Mouse (Mus musculus) MEL (cell line): ENCODE results near the gene Adgrg6.

Experiments used
- BHLHE40 ChIP-seq: IDR thresholded peaks from 2 replicates; pipeline ENCODE4 v1.6.1; 2012; ENCODE audit warnings: low read depth, mild to moderate bottlenecking, inconsistent platforms, low read length, improper control_type of control experiment, borderline replicate concordance
- CTCF ChIP-seq, 3 experiments: IDR thresholded peaks in 2 of 3; conservative IDR thresholded peaks in 1 of 3; 2 replicates each; pipeline ENCODE4 v1.5.1; 2011 to 2012; ENCODE audit warnings: low read length in 3 of 3, low read depth in 2 of 3, mild to moderate bottlenecking in 2 of 3, improper control_type of control experiment in 1 of 3, inconsistent platforms in 1 of 3, mixed read lengths in 1 of 3, moderate library complexity in 1 of 3; ENCODE audit not compliant: control insufficient read depth in 1 of 3, insufficient read depth in 1 of 3, poor library complexity in 1 of 3, severe bottlenecking in 1 of 3
- E2F4 ChIP-seq: IDR thresholded peaks from 2 replicates; pipeline ENCODE4 v1.6.1; 2011; ENCODE audit warnings: low read depth, low read length, improper control_type of control experiment, borderline replicate concordance
- EP300 ChIP-seq, 2 experiments: IDR thresholded peaks; 2 replicates each; pipeline ENCODE4 v1.6.1; 2011; ENCODE audit warnings: improper control_type of control experiment in 2 of 2, low read length in 2 of 2, low read depth in 1 of 2, mild to moderate bottlenecking in 1 of 2
- GABPA ChIP-seq: IDR thresholded peaks from 2 replicates; pipeline ENCODE4 v1.6.1; 2012; ENCODE audit warnings: low read depth, mild to moderate bottlenecking, inconsistent platforms, low read length, improper control_type of control experiment, moderate library complexity
- JUND ChIP-seq: IDR thresholded peaks from 2 replicates; pipeline ENCODE4 v1.6.1; 2011; ENCODE audit warnings: low read depth, mild to moderate bottlenecking, improper control_type of control experiment, low read length
- MAZ ChIP-seq: IDR thresholded peaks from 2 replicates; pipeline ENCODE4 v1.6.1; 2012; ENCODE audit warnings: low read depth, mild to moderate bottlenecking, inconsistent platforms, low read length, improper control_type of control experiment
- POLR2A ChIP-seq, 2 experiments: IDR thresholded peaks; 2 replicates each; pipeline ENCODE4 v1.6.1; 2011 to 2012; ENCODE audit warnings: low read length in 2 of 2, mild to moderate bottlenecking in 2 of 2, control low read depth in 1 of 2, improper control_type of control experiment in 1 of 2, low read depth in 1 of 2, moderate library complexity in 1 of 2; ENCODE audit not compliant: control insufficient read depth in 1 of 2, insufficient read depth in 1 of 2, poor library complexity in 1 of 2
- RAD21 ChIP-seq: IDR thresholded peaks from 2 replicates; pipeline ENCODE4 v1.6.1; 2011; ENCODE audit warnings: mild to moderate bottlenecking, low read depth, low read length, improper control_type of control experiment
- RCOR1 ChIP-seq: IDR thresholded peaks from 2 replicates; pipeline ENCODE4 v1.6.1; 2012; ENCODE audit warnings: low read depth, mild to moderate bottlenecking, inconsistent platforms, low read length, improper control_type of control experiment
- TAL1 ChIP-seq: IDR thresholded peaks from 2 replicates; pipeline ENCODE4 v1.6.1; 2012; ENCODE audit warnings: mild to moderate bottlenecking, inconsistent platforms, low read length, moderate library complexity, mixed read lengths
- TBP ChIP-seq: IDR thresholded peaks from 2 replicates; pipeline ENCODE4 v1.8.0; 2011; ENCODE audit warnings: low read depth, low read length, improper control_type of control experiment
- USF1 ChIP-seq: IDR thresholded peaks from 2 replicates; pipeline ENCODE4 v1.6.1; 2014; ENCODE audit warnings: low read depth, mild to moderate bottlenecking, inconsistent platforms, low read length, improper control_type of control experiment, moderate library complexity
- ZC3H11A ChIP-seq: IDR thresholded peaks from 2 replicates; pipeline ENCODE4 v1.6.1; 2012; ENCODE audit warnings: low read depth, mild to moderate bottlenecking, inconsistent platforms, low read length, improper control_type of control experiment

- TF ChIP-seq TBP = no peak
- no peak for TF ChIP-seq POLR2A (IDR thresholded peaks at IDR 0.05; ENCODE audit: control insufficient read depth in 1 of 2, insufficient read depth in 1 of 2, low read depth in 1 of 2, low read length in 2 of 2, poor library complexity in 1 of 2)
- no peak for TF ChIP-seq TAL1
- no peak for TF ChIP-seq EP300 (IDR thresholded peaks at IDR 0.05; ENCODE audit: low read depth in 1 of 2, low read length in 2 of 2)
- no peak for TF ChIP-seq CTCF (IDR thresholded peaks at IDR 0.05 in 2 of 3, conservative IDR thresholded peaks at IDR 0.05 in 1 of 3; ENCODE audit: control insufficient read depth in 1 of 3, insufficient read depth in 1 of 3, low read depth in 2 of 3, low read length in 3 of 3, poor library complexity in 1 of 3, severe bottlenecking in 1 of 3)
- TF ChIP-seq BHLHE40 = no peak
- TF ChIP-seq RAD21 = no peak
- TF ChIP-seq USF1 = no peak
- TF ChIP-seq E2F4 = no peak
- no peak for TF ChIP-seq ZC3H11A
- TF ChIP-seq MAZ = no peak
- TF ChIP-seq GABPA = no peak
- no peak for TF ChIP-seq RCOR1
- no peak for TF ChIP-seq JUND
Measured at GRCm38 (mm10) chr10:14365065-14365589, 180.3 kb downstream of the Adgrg6 start.
